Mouse (Mus musculus) midbrain, embryonic 15.5 days (tissue): Measurements from ENCODE around the gene Git1. TPM values are rescaled to one million over a fixed set of nuclear protein-coding genes. Genes with fewer than 3 reads are reported as not detected.

Source experiments
- ATAC-seq: fragments of 200-750 bp; cut with Nextera tagmentation; replicated peaks from 2 replicates; pipeline ENCODE4 v1.8.0; 2017; ENCODE audit warnings: moderate TSS enrichment
- H3K27ac ChIP-seq: fragments of 300-500 bp; sonication (generic); 2 replicates; pipeline ENCODE4 v1.5.1; 2015; ENCODE audit warnings: mild to moderate bottlenecking, inconsistent platforms
- H3K27me3 ChIP-seq: fragments of 300-500 bp; sonication (generic); replicated peaks from 2 replicates; pipeline ENCODE4 v1.6.1; 2015; ENCODE audit warnings: inconsistent platforms
- H3K36me3 ChIP-seq: fragments of 300-500 bp; sonication (generic); replicated peaks from 2 replicates; pipeline ENCODE4 v1.6.1; 2015; ENCODE audit warnings: inconsistent platforms
- H3K4me1 ChIP-seq: fragments of 300-500 bp; sonication (generic); 2 replicates; pipeline ENCODE4 v1.6.1; 2015; ENCODE audit warnings: inconsistent platforms
- H3K4me2 ChIP-seq: fragments of 300-500 bp; sonication (generic); 2 replicates; pipeline ENCODE4 v1.6.1; 2015; ENCODE audit warnings: inconsistent platforms, mild to moderate bottlenecking, moderate library complexity
- H3K4me3 ChIP-seq: fragments of 300-500 bp; sonication (generic); 2 replicates; pipeline ENCODE4 v1.5.1; 2015; ENCODE audit warnings: mild to moderate bottlenecking, inconsistent platforms
- H3K9ac ChIP-seq: fragments of 300-500 bp; sonication (generic); 2 replicates; pipeline ENCODE4 v1.6.1; 2015; ENCODE audit warnings: mild to moderate bottlenecking, inconsistent platforms
- H3K9me3 ChIP-seq: fragments of 300-500 bp; sonication (generic); 2 replicates; pipeline ENCODE4 v1.6.1; 2016; ENCODE audit warnings: inconsistent platforms
- WGBS: fragments of 180-500 bp; shearing (Covaris S2); methylation state at CpG from one replicate; pipeline ENCODE4 v1.1.7; 2015; ENCODE audit warnings: mixed read lengths; 5-methylcytosine and 5-hydroxymethylcytosine counted together
- polyA plus RNA-seq: library from polyadenylated mRNA; unstranded; fragments of >200 nt; fragmentation: Nextera tagmentation; extraction: Ambion mirVana; gene quantifications from 2 replicates; pipeline ENCODE4 v1.2.1, GENCODE M21; 2015

Gene Git1
- polyA plus RNA-seq, 1 experiment from 2014 or later = 19.0 TPM

GRCm38 (mm10) chr11:77485229-77485628 is 8.1 kb upstream of the Git1 start:
- H3K4me1 ChIP-seq = peaks cover 60% of the 10 kb centered on the region

GRCm38 (mm10) chr11:77486798-77487197 is 6.6 kb upstream of the Git1 start:
- 40% methylated on average over 5 of the region's 5 CpGs for WGBS
- Histone ChIP-seq H3K4me2 (peak overlapping the region; percentile 94), H3K9ac (peak overlapping the region; percentile 28; the same call in 1 of the 2 replicates), H3K27ac (peak overlapping the region; percentile 9), H3K9me3 (no peaks in the 10 kb centered on the region), H3K36me3 (no peaks in the 10 kb centered on the region), H3K4me1 (peaks cover 71% of the 10 kb centered on the region), H3K27me3 (no peaks in the 10 kb centered on the region), H3K4me3 (peak overlapping the region; percentile 97)
- no peak for ATAC-seq

More at GRCm38 (mm10) chr11:77485229-77485628, 8.1 kb upstream of the Git1 start:
- Histone ChIP-seq H3K4me2 (peak overlapping the region; percentile 94; the same call in 1 of the 2 replicates), H3K36me3 (no peaks in the 10 kb centered on the region), H3K9me3 (no peaks in the 10 kb centered on the region), H3K27me3 (no peaks in the 10 kb centered on the region), H3K4me3 (no peak overlapping the region), H3K9ac (no peak overlapping the region), H3K27ac (0 out of 2 replicates have a peak overlapping the region, but pooled peaks have one; percentile 34)
- 45% methylated on average over 6 of the region's 6 CpGs for WGBS
- ATAC-seq = no peak

GRCm38 (mm10) chr11:77488771-77489581 is 4.4 kb upstream of the Git1 start:
- H3K27ac ChIP-seq = peak overlapping the region; percentile 95
- H3K9me3 ChIP-seq = no peaks in the 10 kb centered on the region
- no peaks in the 10 kb centered on the region for H3K27me3 ChIP-seq
- WGBS = 2% methylated on average over 55 of the region's 55 CpGs
- peak overlapping the region; percentile 99 for H3K9ac ChIP-seq
- peaks cover 72% of the 10 kb centered on the region for H3K4me1 ChIP-seq
- H3K36me3 ChIP-seq = no peaks in the 10 kb centered on the region
- H3K4me3 ChIP-seq = peak overlapping the region; percentile 97
- ATAC-seq = no peak
- peak overlapping the region; percentile 94 for H3K4me2 ChIP-seq

DNA sequence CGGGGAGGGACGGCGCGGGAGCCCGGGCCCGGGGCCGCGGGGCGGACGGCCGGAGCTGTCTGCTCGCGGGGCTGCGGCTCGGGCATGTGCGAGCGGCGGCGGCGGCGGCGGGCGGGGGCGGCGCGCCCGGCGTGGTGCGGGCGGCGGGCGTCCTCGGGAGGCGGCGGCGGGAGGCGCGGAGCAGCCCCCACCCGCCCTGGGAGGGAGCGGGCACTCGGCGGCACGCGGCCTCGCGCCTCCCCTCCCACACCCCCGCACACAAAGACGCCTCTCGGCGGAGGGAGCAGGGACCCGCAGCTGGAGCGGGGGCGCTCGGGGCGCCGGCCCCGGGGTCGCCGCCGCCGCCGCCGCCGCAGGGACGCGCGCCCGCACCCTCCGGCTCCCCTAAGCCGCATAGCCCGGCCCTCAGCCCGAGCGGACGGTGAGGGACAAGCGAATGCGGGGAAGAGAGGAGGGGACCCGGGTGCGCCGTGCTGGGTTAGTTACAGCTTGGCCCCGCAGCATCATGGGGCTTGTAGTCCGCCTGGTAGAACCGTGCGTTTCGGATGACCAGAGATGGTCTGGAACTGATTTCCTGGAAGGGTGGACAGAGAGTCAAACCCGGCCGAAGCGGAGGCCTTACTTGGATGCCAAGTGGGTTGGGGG is 3.6 kb upstream of the Git1 start, which contains the start of gene Ankrd13b:
Gene Ankrd13b (minus strand): TSS at position 88 of the 645 bp plus-strand sequence.
- H3K9me3 ChIP-seq = no peaks in the 10 kb centered on the region
- peak; percentile 58 for ATAC-seq
- peak within 1 kb of the TSS; percentile 99 for H3K9ac ChIP-seq
- WGBS = under 1% methylated on average over 61 of the region's 87 CpGs
- peak within 1 kb of the TSS; percentile 97 for H3K4me3 ChIP-seq
- no peaks in the 10 kb centered on the region for H3K36me3 ChIP-seq
- H3K4me2 ChIP-seq = peak within 1 kb of the TSS; percentile 94
- peaks cover 79% of the 10 kb centered on the region for H3K4me1 ChIP-seq
- peak within 1 kb of the TSS; percentile 95 for H3K27ac ChIP-seq
- H3K27me3 ChIP-seq = no peaks in the 10 kb centered on the region

DNA sequence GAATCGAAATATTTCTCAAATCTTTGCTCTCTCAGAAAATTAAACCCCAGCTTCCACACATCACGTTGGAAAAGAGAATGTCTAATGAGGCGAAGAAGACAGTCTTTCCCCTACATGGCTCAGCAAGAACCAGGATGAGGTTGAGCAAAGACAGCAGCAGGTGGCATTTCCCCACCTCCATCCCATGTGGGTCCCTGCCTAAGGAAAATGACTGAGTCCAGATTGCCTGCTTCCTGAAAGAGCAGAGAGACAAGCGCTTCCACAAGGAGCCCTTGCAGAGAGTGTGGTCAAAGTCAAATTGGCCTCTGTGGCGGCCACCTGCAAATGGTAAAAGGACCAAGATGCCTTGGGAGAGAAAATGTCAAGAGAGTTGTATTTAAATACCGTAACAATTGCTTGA is 2.9 kb upstream of the Git1 start:
- no peak for ATAC-seq
- Histone ChIP-seq H3K9ac (peak overlapping the region; percentile 99), H3K4me3 (peak overlapping the region; percentile 97), H3K27me3 (no peaks in the 10 kb centered on the region), H3K4me1 (peaks cover 80% of the 10 kb centered on the region), H3K4me2 (peak overlapping the region; percentile 94), H3K27ac (peak overlapping the region; percentile 95), H3K36me3 (no peaks in the 10 kb centered on the region), H3K9me3 (no peaks in the 10 kb centered on the region)
- WGBS = 67% methylated on average over 6 of the region's 6 CpGs

DNA sequence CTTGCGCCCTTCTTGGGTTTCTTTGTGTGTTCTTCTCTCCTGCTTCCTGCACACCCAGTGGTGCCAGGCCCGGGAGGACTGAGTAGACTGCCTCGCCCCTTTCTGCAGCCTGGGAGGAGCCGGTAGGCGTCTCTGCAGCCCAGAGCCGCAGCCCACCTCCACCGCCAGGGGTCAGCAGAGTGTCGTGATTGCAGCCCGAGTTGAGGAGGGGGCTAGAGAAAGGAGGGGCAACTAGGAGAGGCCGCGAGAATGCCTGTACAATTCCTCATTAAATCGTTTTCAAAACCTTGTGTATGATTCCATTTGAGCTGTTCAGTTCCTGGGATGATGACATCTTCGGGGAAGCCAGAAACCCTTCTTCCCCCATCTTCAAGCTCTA is 2.2 kb upstream of the Git1 start:
- H3K36me3 ChIP-seq = no peaks in the 10 kb centered on the region
- peak overlapping the region; percentile 41; the same call in 1 of the 2 replicates for H3K9ac ChIP-seq
- ATAC-seq = peak; percentile 62
- 0% methylated on average over 13 of the region's 13 CpGs for WGBS
- peaks cover 80% of the 10 kb centered on the region for H3K4me1 ChIP-seq
- H3K27ac ChIP-seq = peak overlapping the region; percentile 95
- H3K27me3 ChIP-seq = no peaks in the 10 kb centered on the region
- H3K4me3 ChIP-seq = peak overlapping the region; percentile 97
- H3K4me2 ChIP-seq = peak overlapping the region; percentile 94
- no peaks in the 10 kb centered on the region for H3K9me3 ChIP-seq

DNA sequence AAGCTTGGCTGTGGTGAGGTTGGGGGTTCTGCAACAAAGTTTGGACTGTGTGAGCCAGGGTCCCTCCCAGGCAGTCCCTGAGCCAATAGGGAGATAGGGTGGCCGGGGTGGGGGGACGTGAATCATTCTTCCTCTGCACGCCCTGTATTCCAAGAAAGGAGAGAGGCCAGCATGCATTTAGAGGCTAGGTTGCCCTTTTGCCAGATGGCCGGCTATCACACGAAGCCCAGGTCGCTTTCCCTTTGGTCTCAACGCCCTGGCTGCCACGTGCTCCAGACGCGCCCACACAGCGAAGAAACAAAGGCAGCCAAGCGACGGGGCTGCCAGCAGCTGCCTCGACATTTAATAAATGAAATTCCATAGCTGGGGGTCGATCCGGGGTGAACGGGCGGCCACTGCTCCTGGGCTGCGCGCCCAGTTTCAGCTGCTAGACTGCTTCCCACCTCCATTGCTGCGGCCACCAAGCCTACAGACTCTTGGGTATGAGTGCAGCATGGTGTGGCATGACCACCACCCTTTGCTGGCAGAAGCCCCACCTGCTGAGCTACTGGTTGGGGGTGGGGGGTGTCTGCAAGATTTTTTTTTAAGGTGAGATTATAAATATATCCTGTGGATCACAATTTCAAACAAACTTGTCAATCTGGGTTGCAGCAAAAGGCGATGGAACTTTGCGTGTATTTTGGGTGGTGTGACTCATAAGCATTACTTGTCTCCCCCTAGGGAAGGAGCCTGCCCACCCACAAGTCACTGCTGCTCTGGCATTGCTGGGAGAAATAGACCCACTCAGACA is 1.7 kb upstream of the Git1 start:
- under 1% methylated on average over 23 of the region's 23 CpGs for WGBS
- peak; percentile 28; the same call in 1 of the 2 replicates for ATAC-seq
- peaks cover 74% of the 10 kb centered on the region for H3K4me1 ChIP-seq

DNA sequence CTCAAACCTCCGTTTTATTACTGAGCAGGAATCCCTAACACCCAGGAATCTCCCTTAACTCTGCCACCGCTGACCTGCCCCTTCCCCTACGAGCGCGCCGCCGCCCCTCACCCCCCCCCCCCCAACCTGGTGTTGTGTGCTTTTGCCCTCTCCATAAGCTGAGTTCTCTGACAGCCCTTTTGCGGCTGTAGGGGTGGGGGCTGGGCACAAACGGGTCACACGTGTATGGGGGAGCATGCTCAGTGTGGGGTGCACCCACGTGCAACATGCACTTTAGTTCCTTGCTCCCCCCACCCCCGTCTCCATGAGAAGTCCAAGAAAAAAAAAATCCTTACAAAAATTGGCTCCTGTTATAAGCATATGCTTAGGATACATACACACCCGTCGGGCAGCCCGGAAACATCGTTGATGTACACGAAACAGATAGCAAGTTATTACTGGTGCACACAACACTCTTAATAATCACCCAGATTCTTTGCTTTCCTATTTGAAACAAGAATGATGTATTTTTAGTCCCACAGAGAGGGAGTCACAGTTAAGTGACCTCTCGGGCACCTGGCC is 971 bp upstream of the Git1 start:
- H3K4me2 ChIP-seq = peak overlapping the region; percentile 94
- peak overlapping the region; percentile 97 for H3K9ac ChIP-seq
- H3K9me3 ChIP-seq = no peaks in the 10 kb centered on the region
- no peaks in the 10 kb centered on the region for H3K36me3 ChIP-seq
- WGBS = under 1% methylated on average over 18 of the region's 18 CpGs
- peaks cover 73% of the 10 kb centered on the region for H3K4me1 ChIP-seq
- ATAC-seq = no peak
- no peaks in the 10 kb centered on the region for H3K27me3 ChIP-seq
- H3K27ac ChIP-seq = peak overlapping the region; percentile 95
- H3K4me3 ChIP-seq = peak overlapping the region; percentile 97

More for the DNA sequence above, 1.7 kb upstream of the Git1 start:
- H3K27me3 ChIP-seq = no peaks in the 10 kb centered on the region
- H3K4me3 ChIP-seq = peak overlapping the region; percentile 97
- H3K27ac ChIP-seq = peak overlapping the region; percentile 95
- H3K9ac ChIP-seq = peak overlapping the region; percentile 41
- H3K36me3 ChIP-seq = no peaks in the 10 kb centered on the region
- no peaks in the 10 kb centered on the region for H3K9me3 ChIP-seq
- H3K4me2 ChIP-seq = peak overlapping the region; percentile 94

- WGBS = 0% methylated on average over 30 of the region's 32 CpGs
- Histone ChIP-seq H3K9ac (peak overlapping the region; percentile 97), H3K27ac (peak overlapping the region; percentile 95), H3K4me1 (peaks cover 71% of the 10 kb centered on the region), H3K36me3 (no peaks in the 10 kb centered on the region), H3K4me3 (peak overlapping the region; percentile 97), H3K4me2 (peak overlapping the region; percentile 94), H3K27me3 (no peaks in the 10 kb centered on the region), H3K9me3 (no peaks in the 10 kb centered on the region)
- ATAC-seq = peak; percentile 79
Observed at GRCm38 (mm10) chr11:77492911-77493332, 440 bp upstream of the Git1 start.

- H3K4me1 ChIP-seq = peaks cover 70% of the 10 kb centered on the region
- WGBS = 37% methylated on average over 4 of the region's 4 CpGs
Observed at GRCm38 (mm10) chr11:77494344-77494676, 948 bp downstream of the Git1 start.

DNA sequence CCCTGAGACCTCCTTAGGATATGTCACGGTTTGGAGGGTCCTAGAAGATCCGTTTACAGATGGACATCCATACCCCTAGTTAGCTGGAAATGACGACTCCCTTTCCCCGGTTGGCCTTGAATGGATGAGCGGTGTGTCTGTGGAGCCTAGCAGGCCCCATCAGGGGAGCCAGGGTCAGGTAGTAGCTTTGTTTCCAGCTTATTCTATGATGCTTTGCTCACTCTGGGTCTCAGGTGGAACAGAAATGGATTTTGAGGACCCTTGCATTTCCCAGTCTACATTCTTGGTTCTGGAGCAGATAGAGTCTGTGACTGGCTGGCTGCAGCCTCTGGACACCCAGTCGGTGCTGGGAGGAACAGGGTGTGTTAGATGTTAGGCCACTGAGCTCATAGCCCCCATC is 1.4 kb downstream of the Git1 start:
- 68% methylated on average over 6 of the region's 6 CpGs for WGBS
- no peak overlapping the region for H3K27ac ChIP-seq

More at GRCm38 (mm10) chr11:77494344-77494676, 948 bp downstream of the Git1 start:
- Histone ChIP-seq H3K4me2 (peak overlapping the region; percentile 94), H3K36me3 (no peaks in the 10 kb centered on the region; the same call in 1 of the 2 replicates), H3K27me3 (no peaks in the 10 kb centered on the region), H3K4me3 (peak overlapping the region; percentile 97), H3K27ac (peak overlapping the region; percentile 90), H3K9me3 (no peaks in the 10 kb centered on the region), H3K9ac (peak overlapping the region; percentile 97)
- no peak for ATAC-seq

More for the DNA sequence above, 1.4 kb downstream of the Git1 start:
- Histone ChIP-seq H3K9me3 (no peaks in the 10 kb centered on the region), H3K4me3 (peak overlapping the region; percentile 97), H3K9ac (peak overlapping the region; percentile 97), H3K4me1 (peaks cover 70% of the 10 kb centered on the region), H3K4me2 (peak overlapping the region; percentile 94), H3K27me3 (no peaks in the 10 kb centered on the region), H3K36me3 (peaks cover 2% of the 10 kb centered on the region; the same call in 1 of the 2 replicates)
- no peak for ATAC-seq
